Mouse (Mus musculus): Measurements from ENCODE around the gene Pdlim1.

DNA sequence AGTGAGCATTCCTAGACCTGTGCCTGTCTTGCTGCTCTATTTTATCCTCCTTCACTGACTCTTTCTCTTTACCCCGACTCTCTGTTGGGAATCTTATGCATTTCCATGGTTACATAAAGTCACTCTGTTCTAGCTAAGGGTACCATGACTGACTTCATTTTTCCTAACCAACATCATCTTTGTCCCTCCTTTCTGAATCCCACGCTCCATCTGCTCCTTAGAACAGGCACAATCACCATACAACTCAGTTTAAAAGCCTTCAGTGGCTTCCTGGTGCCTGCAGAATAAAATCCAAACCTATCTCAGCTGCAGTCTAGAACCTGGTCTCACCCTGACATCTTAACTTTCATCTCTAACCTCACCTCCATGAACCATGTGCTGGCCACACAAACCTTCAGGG lies 26.9 kb upstream of the Pdlim1 start:
- TF ChIP-seq CTCF (IDR thresholded peaks at IDR 0.05; ENCODE audit: low read depth, low read length) (no peak), TAL1 (conservative IDR thresholded peaks at IDR 0.05; ENCODE audit: low read depth, low read length) (no peak), GATA2 (IDR thresholded peaks at IDR 0.05; ENCODE audit: borderline replicate concordance, low read depth, low read length) (no peak), GATA1 (IDR thresholded peaks at IDR 0.05; ENCODE audit: borderline replicate concordance, low read length) (no peak)

Data from G1E (cell line).